Mouse (Mus musculus): ENCODE measurements around the gene Clstn1. TPM values are rescaled to one million over a fixed set of nuclear protein-coding genes. Genes with fewer than 3 reads are reported as not detected.
"Not testable (repeated sequence)": the region's sequence is repeated elsewhere in the genome, so short reads cannot be mapped to it uniquely, and the experiment has no call there.

Gene Clstn1
- polyA plus RNA-seq, 1 experiment: 1.4 TPM

DNA sequence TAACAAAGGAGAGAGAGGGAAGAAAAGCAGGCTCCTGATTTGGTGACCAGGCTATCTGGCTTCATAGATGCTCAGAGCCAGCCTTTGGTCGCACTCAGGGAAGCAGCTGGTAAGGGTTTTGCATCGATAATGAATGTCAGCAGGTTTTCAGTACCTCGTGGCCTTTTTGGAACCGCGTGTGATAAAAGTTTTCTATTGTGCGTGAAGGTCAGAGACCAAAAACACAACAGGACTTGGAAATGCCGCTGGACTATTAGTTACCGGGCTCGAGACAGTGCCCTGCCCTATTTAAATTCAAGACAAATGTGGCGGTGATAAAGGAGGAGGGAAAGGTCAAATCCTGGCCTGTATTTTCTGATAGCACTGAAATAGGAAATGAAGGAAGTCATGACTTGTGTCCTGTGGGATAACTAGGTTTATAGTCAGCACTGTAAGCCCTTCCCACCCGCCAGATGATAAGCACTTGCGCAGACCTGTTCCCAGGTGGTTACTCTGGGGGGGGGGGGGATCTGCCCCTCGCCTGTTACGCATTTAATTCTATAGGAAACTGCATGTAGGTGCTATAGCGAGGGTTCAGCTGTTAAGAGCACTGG is 20.6 kb downstream of the Clstn1 start:
- TF ChIP-seq CTCF (IDR thresholded peaks at IDR 0.05; ENCODE audit: low read depth, low read length) (no peak), POLR2A (IDR thresholded peaks at IDR 0.05; ENCODE audit: borderline replicate concordance, low read depth, low read length) (no peak)
- H3K4me1 ChIP-seq (ENCODE audit: control insufficient read depth, insufficient read depth, low read length): no peaks in the 10 kb centered on the region
- no peak overlapping the region for H3K4me3 ChIP-seq (ENCODE audit: insufficient read depth, low read length)
- no peak overlapping the region for H3K27ac ChIP-seq (ENCODE audit: insufficient read depth, low read depth, low read length)

- no peak overlapping the region for H3K4me3 ChIP-seq (ENCODE audit: insufficient read depth, low read length)
- H3K27ac ChIP-seq (ENCODE audit: insufficient read depth, low read depth, low read length): no peak overlapping the region
- no peaks in the 10 kb centered on the region for H3K4me1 ChIP-seq (ENCODE audit: control insufficient read depth, insufficient read depth, low read length)
- TF ChIP-seq CTCF (IDR thresholded peaks at IDR 0.05; ENCODE audit: low read depth, low read length) (no peak), POLR2A (IDR thresholded peaks at IDR 0.05; ENCODE audit: borderline replicate concordance, low read depth, low read length) (no peak)
Measured at GRCm38 (mm10) chr4:149607591-149608308, 21.5 kb downstream of the Clstn1 start.

GRCm38 (mm10) chr4:149608309-149608638 is 22.0 kb downstream of the Clstn1 start:
- TF ChIP-seq POLR2A (IDR thresholded peaks at IDR 0.05; ENCODE audit: borderline replicate concordance, low read depth, low read length) (no peak), CTCF (IDR thresholded peaks at IDR 0.05; ENCODE audit: low read depth, low read length) (no peak)
- Histone ChIP-seq H3K4me1 (ENCODE audit: control insufficient read depth, insufficient read depth, low read length) (no peaks in the 10 kb centered on the region), H3K4me3 (ENCODE audit: insufficient read depth, low read length) (no peak overlapping the region), H3K27ac (ENCODE audit: insufficient read depth, low read depth, low read length) (no peak overlapping the region)

DNA sequence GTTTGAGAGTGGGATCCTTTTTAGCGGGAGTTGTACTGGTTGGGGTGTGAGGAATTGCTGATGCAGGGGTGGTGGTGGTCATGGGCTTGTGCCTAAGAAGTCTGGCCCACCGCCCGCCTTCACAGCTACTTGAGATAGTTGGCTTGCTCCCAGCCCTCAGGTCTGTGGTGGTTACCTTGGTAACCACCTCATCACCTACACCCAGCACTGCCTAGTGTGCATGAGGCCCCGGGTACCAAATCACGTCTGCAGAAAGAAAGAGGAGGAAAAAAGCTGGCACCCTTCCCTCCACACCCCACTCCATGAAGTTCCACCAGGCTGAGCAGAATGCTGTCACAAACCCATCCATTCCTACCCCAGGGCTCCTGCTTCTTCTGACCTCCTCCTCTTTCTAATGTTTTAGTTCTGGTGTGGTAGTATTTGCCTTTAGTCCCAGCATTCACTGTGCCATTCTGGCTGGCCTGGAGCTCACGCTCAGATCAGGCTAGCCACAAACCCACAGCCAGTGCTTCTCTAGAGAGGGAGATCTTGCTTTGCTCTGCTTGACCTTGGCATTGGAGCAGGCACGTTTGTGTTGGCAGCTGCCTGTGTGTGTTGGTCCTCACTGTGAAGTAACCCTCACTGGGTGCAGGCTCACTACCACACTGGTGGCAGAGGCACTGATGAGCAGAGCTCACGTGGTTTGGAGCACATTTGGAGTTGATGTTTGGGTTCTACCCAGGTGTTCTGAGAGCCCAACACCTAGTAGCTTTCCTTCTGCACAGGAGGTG is 23.2 kb downstream of the Clstn1 start:
- no peak overlapping the region for H3K4me3 ChIP-seq (ENCODE audit: insufficient read depth, low read length)
- H3K4me1 ChIP-seq (ENCODE audit: control insufficient read depth, insufficient read depth, low read length): no peaks in the 10 kb centered on the region
- TF ChIP-seq POLR2A (IDR thresholded peaks at IDR 0.05; ENCODE audit: borderline replicate concordance, low read depth, low read length): no peak
- no peak for TF ChIP-seq CTCF (IDR thresholded peaks at IDR 0.05; ENCODE audit: low read depth, low read length)
- H3K27ac ChIP-seq (ENCODE audit: insufficient read depth, low read depth, low read length): no peak overlapping the region

DNA sequence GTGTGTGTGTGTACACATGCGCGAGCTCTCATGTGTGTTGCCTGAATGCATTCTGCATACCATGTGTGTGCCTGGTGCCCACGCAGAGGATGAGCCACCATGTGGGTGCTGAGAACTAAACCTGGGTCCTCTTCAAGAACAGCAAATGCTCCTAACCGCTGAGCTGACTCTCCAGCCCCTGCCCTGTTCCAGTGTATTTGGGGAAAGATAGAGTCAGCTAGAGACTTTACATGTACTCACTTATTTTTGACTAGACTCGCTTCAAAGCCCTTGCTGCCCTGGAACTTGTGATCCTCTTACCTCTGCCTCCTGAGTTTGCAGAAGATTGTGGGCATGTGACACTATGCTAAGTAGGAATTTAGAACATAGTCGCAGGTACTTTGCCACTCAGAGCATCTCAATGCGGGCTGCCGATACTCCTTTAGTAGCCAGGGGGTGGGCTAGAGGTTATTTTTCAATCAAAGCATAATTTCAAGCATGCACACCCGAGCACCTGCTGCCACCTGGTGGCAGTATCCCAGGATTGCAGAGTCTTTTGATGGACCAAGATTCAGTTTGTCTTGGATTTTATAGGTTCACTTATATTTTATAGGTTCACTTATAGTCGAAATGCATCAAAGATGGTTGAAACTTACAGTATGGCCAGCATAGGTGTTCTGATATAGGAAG is 25.2 kb downstream of the Clstn1 start:
- H3K4me1 ChIP-seq (ENCODE audit: control insufficient read depth, insufficient read depth, low read length): peaks cover 2% of the 10 kb centered on the region
- no peak overlapping the region for H3K27ac ChIP-seq (ENCODE audit: insufficient read depth, low read depth, low read length)
- no peak for TF ChIP-seq POLR2A (IDR thresholded peaks at IDR 0.05; ENCODE audit: borderline replicate concordance, low read depth, low read length)
- TF ChIP-seq CTCF (IDR thresholded peaks at IDR 0.05; ENCODE audit: low read depth, low read length): peak; percentile 92
- H3K4me3 ChIP-seq (ENCODE audit: insufficient read depth, low read length): no peak overlapping the region

DNA sequence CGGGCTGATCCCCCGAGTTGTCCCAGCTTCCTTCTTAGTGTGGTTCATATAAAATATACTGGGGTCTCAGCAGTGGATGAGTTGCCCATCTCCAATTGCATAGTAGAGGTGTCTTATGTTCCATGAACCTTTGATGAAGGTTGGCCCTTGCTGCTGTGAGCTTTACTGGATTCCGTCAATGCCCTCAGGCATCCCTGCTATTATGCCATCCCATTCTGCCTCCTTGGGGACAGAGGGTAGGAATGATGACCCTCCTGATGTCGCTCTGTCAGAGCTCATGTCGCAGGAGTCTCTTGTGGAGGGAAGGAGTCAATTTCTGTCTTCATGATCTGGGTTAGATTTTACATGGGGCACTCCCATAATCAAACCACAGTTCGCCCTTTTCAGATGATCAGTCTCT is 27.2 kb downstream of the Clstn1 start:
- H3K27ac ChIP-seq (ENCODE audit: insufficient read depth, low read depth, low read length); H3K4me1 ChIP-seq (ENCODE audit: control insufficient read depth, insufficient read depth, low read length); H3K4me3 ChIP-seq (ENCODE audit: insufficient read depth, low read length): not testable (repeated sequence)

- TF ChIP-seq CTCF (IDR thresholded peaks at IDR 0.05; ENCODE audit: low read depth, low read length) (no peak), POLR2A (IDR thresholded peaks at IDR 0.05; ENCODE audit: borderline replicate concordance, low read depth, low read length) (no peak)
- Histone ChIP-seq H3K4me1 (ENCODE audit: control insufficient read depth, insufficient read depth, low read length) (peaks cover 9% of the 10 kb centered on the region), H3K27ac (ENCODE audit: insufficient read depth, low read depth, low read length) (no peak overlapping the region), H3K4me3 (ENCODE audit: insufficient read depth, low read length) (no peak overlapping the region)
Measured at GRCm38 (mm10) chr4:149614869-149615268, 28.6 kb downstream of the Clstn1 start.

DNA sequence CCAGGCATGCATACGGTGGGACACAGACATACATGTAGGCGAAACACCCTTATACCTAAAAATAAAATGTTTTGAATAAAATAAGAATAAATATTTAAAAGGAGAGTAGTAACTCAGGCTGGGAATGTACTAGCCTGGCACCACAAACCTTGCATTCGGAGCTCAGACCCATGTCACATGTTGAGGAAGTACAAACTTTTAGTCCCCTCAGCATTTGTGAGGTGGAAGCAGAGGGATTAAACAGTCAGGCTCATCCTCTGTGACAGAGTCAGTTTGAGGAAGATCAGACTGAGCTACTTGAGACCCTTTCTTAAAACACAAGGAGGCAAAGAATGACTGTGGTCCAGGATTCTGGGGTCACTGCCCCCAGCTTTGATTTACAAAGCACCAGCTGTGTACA is 30.7 kb downstream of the Clstn1 start:
- peak overlapping the region; percentile 60 for H3K27ac ChIP-seq (ENCODE audit: insufficient read depth, low read depth, low read length)
- not testable (repeated sequence) for H3K4me1 ChIP-seq (ENCODE audit: control insufficient read depth, insufficient read depth, low read length); H3K4me3 ChIP-seq (ENCODE audit: insufficient read depth, low read length)

GRCm38 (mm10) chr4:149619988-149620387 is 33.7 kb downstream of the Clstn1 start:
- Histone ChIP-seq H3K27ac (ENCODE audit: insufficient read depth, low read depth, low read length) (no peak overlapping the region), H3K4me3 (ENCODE audit: insufficient read depth, low read length) (no peak overlapping the region), H3K4me1 (ENCODE audit: control insufficient read depth, insufficient read depth, low read length) (peaks cover 9% of the 10 kb centered on the region)
- no peak for TF ChIP-seq CTCF (IDR thresholded peaks at IDR 0.05; ENCODE audit: low read depth, low read length)
- TF ChIP-seq POLR2A (IDR thresholded peaks at IDR 0.05; ENCODE audit: borderline replicate concordance, low read depth, low read length): no peak

- Histone ChIP-seq H3K4me3 (ENCODE audit: insufficient read depth, low read length) (no peak overlapping the region), H3K27ac (ENCODE audit: insufficient read depth, low read depth, low read length) (no peak overlapping the region), H3K4me1 (ENCODE audit: control insufficient read depth, insufficient read depth, low read length) (peaks cover 9% of the 10 kb centered on the region)
- TF ChIP-seq POLR2A (IDR thresholded peaks at IDR 0.05; ENCODE audit: borderline replicate concordance, low read depth, low read length) (no peak), CTCF (IDR thresholded peaks at IDR 0.05; ENCODE audit: low read depth, low read length) (no peak)
Measured at GRCm38 (mm10) chr4:149621286-149621685, 35.0 kb downstream of the Clstn1 start.
